Mouse (Mus musculus): ENCODE results near the gene Spata2.

Gene Spata2

DNA sequence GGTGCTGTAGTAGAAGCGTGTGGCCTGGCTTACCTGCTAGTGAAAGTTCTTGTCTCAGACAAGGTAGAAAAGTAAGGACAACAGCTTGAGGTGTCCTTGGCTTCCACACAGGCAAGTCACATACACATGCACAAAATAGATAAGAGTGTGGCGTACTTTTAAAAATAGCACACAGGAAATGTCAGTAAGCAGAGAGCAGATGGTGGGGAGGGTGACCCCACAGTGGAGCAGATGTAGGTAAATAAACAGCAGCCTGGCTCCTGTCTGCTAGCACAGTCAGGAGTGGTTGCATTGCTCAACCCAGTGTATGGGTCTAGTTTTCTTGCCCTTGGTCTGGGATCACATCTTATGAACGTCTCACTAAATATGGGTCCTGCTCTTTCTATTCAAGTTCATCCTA is 17.8 kb upstream of the Spata2 start:
- no peak for DNase-seq (ENCODE audit: low spot score)

DNA sequence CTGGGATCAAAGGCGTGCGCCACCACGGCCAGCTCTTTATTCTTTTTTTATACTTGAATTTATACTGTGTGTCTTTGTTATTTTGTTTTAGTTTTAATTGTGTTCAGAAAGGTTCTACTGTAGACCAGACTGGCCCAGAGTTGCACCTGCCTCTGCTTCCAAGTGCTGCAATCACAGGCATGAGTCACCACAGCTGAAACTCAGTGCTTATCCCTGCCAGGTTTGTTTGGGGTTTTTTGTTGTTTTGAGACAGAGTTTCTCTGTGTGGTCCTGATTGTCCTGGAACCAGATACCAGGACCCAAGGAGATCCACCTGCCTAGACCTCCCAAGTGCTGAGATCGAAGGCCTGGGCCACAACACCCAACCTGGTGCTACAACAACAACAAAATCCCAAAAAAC is 15.9 kb upstream of the Spata2 start:
- DNase-seq (ENCODE audit: low spot score), result no peak

DNA sequence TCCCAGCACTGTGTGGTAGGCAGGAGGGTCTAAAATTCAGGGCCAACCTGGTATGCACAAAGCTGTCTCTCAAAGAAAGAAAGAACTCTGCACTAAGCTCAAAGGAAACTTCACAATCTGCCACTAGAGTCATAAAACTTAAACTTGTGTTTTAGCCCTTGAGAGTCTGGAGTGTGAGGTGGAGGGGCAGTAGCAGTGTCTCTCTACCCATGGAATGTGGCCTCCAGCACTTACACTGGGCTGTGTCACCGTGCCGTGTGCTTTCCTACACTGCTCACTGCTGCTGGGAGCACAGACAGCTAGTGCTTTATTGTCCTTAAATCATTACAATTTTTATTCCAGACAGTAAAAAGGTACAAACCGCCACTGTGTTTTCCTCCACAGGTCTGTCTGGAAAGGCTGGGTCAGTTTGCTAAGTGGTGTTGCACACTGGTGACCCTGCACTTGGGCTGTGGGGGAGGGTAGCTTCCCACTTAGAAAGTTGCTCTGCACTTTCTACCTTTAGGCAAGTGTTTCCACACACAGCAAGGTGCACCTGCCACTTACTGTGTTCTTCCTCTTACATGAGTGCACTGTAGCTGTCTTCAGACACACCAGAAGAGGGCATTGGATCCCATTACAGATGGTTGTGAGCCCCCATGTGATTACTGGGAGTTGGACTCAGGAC is 15.2 kb upstream of the Spata2 start:
- no peak for DNase-seq (ENCODE audit: low spot score)

DNA sequence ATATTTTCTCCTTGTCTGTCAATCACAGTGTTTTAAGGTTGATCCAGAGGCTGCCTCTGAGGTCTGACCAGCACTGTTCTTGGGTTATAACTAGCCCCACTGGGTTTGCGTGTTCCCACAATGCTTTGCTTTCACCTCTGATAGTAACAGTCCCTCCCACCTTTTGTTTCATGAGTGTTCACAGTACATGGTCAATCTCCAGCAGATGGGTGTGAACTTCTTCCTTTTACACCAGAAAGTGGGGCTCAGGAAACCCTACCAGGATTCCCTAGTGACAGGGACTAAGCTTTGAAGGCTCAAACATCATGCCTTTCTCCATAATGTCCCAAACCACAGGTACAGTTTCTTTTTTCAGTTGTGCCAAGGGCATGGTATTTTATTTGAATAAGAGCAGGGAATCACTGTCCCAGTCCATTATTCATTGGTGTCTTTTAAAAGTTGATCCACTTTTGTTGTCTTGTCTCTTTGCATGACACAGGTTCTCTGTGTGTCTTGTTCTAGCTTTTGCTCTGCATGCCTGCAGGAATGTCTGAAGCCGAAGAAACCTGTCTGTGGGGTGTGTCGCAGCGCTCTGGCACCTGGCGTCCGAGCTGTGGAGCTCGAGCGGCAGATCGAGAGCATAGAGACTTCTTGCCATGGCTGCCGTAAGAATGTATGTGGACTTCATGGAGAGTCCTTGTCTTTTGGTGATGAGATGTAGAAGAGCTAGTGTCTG is 14.0 kb upstream of the Spata2 start:
- no peak for DNase-seq (ENCODE audit: low spot score)

DNA sequence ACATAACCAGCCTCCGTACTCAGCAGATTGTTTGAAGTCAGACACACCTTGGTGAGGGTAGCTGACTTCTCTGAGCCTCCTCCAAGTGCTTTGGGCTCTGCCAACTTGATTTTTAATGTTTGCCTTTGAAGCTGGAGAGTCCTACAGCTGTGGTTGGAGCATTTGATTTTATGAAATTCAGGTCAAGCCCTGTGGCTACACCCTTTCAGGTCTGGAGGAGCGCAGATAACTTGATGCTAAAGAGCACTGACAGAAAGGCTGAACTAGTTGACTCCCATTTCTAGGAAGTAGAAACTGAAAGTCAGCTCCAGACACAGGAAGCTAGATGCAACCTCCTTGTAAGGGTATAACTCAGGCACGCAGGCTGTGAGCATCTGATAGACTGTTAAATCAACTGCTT is 12.4 kb upstream of the Spata2 start:
- no peak for DNase-seq (ENCODE audit: low spot score)

DNA sequence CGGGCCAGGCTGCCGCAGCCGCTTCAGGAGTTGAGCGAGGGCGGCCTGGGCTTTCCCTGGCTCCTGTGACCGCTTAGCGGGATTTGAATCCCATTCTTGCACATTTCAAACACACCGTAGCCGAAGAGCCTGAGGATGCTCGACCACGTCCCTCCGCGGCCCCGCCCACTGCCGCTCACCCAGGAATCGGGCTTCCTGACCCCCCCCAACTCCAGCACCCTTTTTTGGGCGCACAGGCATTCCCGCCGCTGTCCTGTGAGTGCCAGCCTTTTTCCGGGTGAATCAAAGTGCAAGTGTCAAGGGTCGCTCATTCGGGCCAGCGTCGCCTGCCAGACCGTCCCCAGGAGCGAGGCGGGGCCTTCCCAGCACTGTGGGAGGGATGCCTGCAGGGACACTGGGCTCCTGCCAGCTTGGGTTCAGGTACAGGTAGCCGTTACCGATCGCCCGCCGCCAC is 11.2 kb upstream of the Spata2 start:
- DNase-seq (ENCODE audit: low spot score), result peak; percentile 68

DNA sequence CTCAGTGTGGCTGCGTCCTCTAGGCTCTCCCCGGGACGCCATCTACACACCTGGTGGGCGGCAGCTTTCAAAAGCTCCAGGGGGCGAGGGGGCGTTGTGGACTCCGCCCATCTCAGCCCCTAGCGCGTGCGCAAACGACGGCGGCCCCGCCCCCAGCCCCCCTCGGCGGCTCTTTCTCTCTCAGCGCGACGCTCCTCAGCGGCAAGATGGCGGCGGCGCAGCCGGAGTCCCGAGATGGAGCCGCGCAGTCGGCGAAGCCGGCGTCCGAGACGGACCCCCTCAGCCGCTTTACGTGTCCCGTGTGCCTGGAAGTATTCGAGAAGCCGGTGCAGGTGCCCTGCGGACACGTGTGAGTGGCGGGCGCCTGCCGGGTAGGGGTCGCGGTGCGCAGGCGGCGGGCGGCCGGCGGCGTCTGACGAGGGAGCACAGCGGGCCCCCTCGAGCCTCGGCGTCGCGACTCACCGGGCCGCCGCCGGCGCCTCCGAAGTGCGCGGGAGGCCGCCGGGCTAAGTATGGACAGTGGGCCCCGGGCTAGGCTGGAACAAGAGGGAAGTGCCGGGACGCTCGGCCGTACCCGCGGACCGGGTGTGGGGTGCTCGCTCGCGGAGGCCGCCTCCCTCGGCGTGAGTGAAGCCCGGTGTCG is 10.7 kb upstream of the Spata2 start:
- DNase-seq (ENCODE audit: low spot score), result peak; percentile 76

DNA sequence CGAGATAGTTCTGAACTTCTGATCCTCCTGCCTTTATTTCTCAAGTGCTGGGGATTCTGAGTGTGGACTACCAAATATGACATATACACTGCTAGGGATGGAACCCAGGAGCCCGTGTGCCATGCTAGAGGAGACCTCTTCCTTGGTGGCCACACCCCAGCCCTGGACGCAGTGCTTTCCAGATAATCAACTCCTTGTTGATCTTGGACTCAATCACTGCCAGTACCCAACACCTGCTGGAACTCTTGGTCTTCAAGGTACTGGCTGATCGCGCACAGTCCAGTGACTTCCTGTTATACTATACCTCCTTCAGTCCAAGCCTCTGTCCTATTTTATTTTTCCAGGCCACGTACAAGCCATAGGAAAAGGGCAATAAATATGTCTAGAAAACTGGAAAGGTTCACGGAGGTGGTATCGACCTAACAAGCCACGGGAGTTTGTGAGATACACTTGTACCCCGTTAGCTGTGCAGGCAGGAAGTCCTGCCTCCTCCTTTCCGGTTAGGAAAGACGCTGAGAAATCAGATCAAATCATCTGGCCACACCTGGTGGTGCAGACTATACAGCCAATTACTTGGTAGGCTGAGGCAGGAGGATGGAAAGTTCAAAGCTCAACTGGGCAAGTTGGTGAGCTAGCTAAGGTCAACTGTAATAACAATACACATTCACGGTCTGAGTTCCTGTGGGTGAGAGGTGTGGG is 10.0 kb upstream of the Spata2 start:
- DNase-seq (ENCODE audit: low spot score), result no peak

DNA sequence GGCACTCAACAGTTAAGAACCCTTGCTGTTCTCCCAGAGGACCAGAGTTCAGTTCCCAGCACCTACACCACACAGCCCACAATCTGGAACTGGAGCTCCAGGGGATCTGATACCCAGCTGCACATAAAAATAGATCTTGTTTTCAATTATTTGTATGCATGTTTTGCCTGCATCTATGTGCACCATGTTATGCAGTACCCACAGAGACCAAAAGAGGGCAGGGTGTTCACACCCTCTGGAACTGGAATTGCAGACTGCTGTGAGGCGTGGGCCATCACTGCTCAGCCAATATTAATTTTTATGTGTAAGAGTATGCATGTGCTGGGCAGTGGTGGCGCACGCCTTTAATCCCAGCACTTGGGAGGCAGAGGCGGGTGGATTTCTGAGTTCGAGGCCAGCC is 4.6 kb upstream of the Spata2 start:
- no peak for DNase-seq (ENCODE audit: low spot score)

DNA sequence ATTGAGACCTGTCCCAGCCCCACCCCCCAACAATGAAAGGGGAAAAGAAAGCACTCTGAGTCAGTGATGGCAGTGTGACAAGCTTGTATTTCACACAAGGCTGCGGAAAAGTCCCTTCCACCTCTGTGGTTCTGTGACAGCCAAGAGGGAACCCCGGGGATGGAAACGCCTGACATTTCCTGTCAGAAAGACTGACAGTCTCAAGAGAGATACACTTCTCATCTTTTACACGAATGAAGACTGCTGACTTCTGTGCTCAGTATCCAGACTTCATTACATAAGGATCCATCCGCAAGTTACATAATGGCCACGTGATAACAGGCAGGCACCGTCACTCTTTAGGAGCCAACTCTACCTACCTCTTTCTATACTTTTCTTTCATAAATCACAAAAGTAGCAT is 3.8 kb upstream of the Spata2 start:
- DNase-seq (ENCODE audit: low spot score), result no peak

DNA sequence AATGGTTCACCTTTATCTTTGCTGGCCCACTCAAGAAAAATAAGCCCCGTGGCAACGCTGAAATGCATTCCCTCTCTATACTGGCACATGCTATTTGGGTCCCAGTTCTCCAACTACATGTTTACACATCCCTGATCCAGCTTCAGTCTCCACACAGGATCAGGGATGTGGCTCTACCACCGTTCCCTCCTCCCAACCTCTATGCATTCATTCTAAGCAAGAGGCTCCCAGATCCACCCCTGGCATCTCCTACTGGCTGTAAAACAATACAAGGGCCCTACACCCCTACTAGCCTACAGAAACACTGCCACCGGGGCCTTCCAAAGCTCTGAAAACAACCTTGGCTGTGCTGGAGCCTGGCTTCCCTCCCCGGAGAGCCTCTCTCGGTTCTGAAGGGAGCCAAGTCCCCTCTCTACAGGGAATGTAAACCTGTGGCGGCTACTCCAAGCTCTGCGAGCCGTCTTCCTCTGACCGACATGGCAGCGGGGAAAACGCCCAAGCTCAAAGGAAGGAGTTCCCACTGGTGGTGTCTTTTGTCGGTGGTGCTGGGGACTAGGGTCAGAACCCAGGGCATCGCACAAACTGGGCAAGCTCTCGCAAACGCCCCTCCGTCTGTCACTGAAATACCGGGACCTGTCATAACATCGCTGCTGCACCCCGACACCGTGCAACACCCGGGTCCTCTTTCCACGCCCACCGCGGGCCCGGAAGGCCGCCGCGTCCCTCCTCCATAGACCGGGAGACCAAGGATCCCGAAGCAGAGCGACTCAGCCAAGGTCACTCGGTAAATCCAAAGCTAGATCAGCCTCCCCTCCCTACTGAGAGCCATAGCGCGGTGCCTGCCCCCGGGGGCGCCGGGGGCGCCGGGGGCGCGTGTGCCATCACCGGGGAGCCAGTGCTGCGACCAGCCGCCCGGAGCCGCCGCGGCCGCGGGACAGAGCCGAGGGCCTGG is 654 bp downstream of the Spata2 start, which contains the start of gene Rnf114:
TSS of gene Rnf114 (plus strand) at position 889 of the 952 bp plus-strand sequence.
- DNase-seq (ENCODE audit: low spot score), result peak; percentile 48

DNA sequence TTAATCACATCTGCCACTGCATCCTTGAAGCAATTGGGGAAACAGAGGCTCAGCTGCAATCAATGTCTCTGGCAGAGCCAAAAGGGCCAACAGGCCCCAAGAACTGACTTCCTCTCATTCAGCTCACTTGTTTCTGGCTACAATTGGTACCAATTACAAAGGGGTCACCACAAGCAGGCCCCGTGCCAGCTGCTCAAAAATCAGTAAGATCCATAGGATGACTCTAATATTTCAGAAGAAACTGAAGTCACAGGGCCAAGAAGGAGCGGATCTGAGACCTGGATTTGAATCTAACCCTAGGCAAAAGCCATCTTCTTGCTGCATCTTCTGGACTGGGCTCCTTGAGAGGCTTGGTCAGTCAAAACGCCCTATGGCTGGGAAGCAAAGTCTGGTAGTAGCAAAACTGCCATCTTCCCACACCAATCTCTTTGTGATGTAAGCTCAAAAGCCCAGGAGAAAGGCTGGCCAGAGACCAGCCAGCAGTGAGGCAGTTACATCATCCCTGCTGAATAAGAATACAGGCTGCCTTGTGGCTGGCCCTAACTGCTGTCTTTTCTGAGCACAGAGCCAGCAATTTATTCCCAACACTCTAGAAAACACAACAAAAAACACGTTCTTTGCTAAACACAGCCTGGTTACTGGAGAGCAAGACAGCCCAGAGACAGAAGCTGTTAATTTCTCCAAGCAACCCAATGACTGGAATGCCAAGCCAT is 1.7 kb downstream of the Spata2 start:
- DNase-seq (ENCODE audit: low spot score), result peak; percentile 93

DNA sequence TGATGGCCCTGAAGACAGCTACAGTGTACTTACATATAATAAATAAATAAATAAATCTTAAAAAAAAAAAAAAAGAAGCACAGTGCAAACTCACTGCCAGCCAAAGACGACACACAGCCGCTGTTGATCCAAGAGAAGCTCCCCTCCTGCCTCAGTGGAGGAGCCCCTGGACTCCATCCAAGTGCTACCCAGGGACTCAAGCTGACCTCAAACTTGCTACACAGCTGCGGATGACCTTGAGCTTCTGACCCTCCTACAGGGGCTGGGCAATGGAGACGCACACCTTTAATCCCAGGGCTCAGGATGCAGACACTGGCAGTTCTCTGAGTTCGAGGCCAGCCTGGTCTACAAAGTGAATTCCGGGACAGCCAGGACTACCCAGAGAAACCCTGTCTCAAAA is 4.7 kb downstream of the Spata2 start:
- no peak for DNase-seq (ENCODE audit: low spot score)

DNA sequence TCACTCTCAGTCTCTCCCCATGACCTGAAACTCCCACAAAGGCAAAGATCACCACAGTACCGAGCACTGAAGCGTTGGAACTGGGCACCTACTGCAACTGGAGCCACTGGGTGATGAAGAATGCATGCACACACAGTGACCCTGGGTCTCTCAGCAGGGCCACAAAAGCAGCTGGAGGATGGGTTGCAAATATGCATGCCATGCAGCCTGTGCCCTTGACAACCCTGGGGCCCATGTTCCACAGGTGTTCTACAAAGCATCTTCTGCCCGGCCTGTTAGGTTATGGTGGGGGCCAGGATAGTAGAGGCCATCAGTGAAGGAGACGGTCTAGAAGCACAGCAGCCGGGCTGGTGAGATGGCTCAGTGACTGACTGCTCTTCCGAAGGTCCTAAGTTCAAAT is 5.1 kb downstream of the Spata2 start:
- no peak for DNase-seq (ENCODE audit: low spot score)

DNA sequence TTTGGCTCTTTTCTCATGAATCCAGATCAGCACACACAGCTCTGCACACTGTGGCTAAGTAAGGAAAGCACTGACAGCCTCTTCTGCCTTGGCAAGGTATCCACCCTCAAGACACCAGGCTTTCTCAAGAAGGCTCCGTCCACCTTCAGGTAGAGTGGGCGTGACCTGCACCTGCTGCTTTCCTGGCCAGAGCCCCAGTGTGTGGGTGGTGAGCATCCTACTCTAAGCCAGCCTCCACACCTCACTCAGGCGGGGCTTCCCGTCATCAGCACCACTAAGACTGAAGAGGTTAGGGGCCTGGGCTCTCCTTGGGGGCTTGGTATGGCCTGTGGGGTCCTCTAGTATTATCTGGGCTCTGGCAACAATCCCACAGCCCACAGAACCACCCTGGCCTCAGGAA is 6.1 kb downstream of the Spata2 start:
- DNase-seq (ENCODE audit: low spot score), result no peak

DNA sequence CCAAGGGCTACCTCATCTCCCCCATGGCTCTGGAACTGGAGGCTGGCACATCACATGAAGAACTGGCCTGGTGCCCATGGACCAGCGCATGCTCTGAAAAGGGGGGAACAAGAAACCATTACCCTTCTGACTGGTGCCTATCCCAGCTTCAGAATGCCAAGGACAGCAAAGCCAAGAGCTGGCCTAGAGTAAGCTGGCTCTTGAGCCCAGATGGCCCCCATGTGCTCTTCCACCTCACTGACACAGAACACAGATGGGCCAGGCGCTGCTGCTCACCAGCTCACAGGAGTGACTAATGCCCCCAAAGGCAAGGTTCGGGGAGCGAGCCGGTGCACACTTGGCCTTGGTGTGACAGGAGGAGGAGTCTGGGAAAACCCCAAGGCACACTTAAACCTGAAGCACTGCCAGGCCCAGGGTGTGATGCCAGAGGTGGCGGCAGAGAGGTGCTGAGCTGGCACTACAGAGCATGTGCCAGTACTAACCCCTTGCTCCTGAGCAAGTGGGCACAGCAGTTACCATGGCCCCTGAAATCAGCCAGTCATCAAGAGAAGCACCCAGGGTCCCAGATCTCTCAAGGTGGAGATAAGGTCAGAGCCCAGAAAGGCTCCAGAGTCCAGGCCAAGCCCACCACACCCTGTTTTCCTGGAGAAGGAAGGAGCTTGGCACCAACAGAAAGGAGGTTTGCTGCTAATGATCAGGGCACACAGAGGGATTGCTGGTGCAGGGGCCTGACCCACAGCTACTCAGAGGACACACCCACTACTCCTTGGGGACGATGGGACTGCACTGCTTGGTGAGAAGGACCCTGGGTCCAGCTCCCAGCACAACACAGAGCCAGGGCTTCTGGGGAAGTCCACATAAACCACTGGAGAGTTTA is 6.9 kb downstream of the Spata2 start:
- DNase-seq (ENCODE audit: low spot score), result peak; percentile 80

DNA sequence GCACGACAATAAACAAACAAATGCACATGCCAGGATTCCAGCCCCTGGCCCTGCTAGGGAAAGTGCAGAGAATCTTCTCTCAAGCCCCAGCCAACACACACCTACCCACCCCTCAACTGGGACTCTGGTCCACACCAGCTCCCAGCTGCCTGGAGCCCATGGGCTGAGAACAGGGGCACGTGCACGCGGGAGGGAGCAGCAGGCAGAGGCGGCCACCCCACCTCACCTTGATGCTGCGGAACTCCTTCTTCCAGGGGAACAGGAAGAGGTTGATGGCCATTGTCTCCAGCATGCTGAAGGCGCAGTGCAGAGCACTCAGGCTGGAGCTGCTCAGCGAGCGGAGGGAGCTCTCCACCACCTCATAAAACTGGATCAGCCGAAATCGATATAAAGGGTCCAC is 7.8 kb downstream of the Spata2 start:
- DNase-seq (ENCODE audit: low spot score), result no peak

DNA sequence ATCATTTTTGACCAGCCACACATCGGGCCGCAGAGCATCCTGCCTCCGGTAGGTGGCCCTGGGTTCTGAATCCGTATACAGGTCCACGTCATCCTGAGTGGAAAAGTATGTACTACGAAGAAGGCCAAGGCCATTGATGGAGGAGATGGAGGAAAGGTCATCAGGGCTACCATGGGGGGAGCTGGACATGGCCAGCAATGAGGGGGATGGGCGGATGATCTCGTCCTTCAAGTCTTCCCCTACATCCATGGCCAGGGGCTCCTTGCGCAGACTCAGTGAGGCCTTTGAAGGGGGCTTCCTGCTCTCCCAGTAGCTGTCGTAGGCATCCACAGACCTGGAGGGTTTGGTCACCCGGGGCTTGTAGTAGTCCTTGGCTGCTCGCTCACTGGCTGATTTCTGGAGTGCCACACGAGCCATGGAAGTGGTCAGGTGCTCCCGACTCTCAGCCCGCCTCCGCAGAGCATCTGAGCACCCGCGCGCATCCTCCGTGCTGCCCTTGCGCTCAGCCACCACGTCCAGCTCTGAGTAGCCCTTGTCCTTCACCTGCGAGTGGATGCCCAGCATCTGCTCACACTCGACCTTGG is 8.8 kb downstream of the Spata2 start:
- no peak for DNase-seq (ENCODE audit: low spot score)

DNA sequence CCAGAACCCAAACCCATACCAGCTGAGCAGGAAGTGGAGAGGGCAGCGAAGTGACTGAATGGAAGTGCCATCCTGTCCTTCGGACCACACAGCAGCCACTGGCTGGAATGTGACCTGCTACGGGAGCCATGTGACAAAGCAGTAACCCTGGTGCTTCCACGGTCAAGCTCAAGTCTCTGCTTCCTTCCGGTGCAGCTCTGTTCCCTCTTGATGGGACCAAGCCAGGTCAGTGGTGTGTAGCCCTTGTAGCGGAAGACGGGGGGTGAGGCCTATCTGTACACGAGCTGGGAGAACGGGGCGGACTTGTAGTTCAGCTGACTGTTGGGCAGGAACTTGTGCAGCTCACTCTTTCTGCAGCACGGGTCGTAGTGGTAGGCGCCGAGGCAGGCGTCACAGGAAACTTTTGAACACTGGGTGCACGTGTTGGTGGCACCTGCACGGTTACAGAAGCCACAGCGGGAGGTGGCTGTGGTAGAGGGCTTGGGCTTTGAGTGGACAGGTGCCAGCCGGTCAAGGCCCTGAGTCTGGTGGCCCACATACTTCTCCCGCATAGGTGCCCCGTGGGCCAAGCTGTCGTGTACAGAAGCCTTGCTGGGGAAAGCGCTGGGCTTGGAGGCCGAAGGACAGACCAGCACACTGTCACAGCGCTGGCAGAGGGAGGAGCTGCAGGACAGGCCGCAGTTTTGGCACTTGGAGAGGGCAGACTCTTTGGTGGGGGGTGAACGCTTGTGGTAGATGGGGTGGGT is 9.4 kb downstream of the Spata2 start:
- no peak for DNase-seq (ENCODE audit: low spot score)
